ENCODE assay signal across 10 mouse cellular contexts in the genomic region with DNA sequence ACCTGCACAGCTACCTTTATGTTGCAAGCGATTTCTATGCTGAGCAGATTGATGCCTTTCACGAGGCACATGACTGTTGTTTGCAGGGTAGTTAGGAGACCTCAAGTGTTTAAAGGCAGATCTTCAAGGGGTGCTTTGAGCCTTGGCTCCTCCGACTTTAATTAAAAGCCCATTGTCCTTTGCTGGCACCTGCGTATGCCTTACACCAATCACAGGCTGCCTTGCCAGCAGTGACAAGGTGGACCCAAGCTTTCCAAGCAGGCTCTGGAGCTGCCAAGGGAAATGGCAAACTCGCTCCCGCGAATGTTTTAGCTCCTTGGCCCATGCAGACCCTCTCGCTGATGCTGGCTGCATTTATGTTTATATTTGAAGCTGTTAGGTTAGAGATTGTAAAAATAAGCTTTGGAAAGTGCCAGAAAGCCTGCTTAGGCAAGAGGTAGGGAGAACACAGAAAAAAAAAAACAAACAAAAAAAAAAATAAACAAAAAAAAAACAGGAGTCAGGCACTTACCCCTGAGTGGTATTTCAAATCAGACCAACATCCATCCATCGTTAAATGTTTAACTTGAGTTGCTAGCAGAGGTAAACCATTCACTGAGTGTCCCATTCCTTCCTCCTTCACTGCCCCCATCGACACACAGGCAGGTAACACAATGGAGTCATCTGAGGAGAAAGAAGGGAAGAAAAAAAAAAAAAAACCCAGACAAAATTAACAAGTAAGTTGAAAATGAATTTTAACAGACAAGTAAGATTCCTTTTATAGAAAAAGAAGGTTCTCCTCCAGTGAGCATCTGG.
DNase-seq lines count a peak whose midpoint lies in the region; ATAC-seq and TF ChIP-seq lines count a peak whose summit lies in the region.
"Had no signal": no experiment of that assay in that cellular context is flagged by ENCODE, and none has a peak within 500 bp of the region (broad histone marks: within the 10 kb centered on the region; RNA-seq: fewer than 3 reads in every experiment).

No protein-coding gene starts in this region.

- no peaks in the 10 kb centered on the region for H3K9me3 ChIP-seq in forebrain, embryonic 15.5 days
- no peaks in the 10 kb centered on the region for H3K9me3 ChIP-seq in kidney, postnatal 0 days (replicated peaks; ENCODE audit: low read length)
- H3K9me3 ChIP-seq in midbrain, embryonic 11.5 days (ENCODE audit: control insufficient read depth, low read length): no peaks in the 10 kb centered on the region
- H3K9me3 ChIP-seq: liver, embryonic 12.5 days; stomach, embryonic 15.5 days had no signal

- peak overlapping the region; percentile 11; the same call in 1 of the 2 replicates for H3K9ac ChIP-seq in forebrain, embryonic 15.5 days (replicated peaks)
- no peak overlapping the region for H3K9ac ChIP-seq in kidney, postnatal 0 days (ENCODE audit: low read depth, low read length)
- H3K9ac ChIP-seq in midbrain, embryonic 11.5 days (ENCODE audit: low read length): no peak overlapping the region
- H3K9ac ChIP-seq: liver, embryonic 12.5 days; stomach, embryonic 15.5 days had no signal

- H3K36me3 ChIP-seq in forebrain, embryonic 15.5 days: no peaks in the 10 kb centered on the region
- H3K36me3 ChIP-seq in kidney, postnatal 0 days (ENCODE audit: insufficient read depth, low read length): no peaks in the 10 kb centered on the region
- no peaks in the 10 kb centered on the region for H3K36me3 ChIP-seq in midbrain, embryonic 11.5 days (ENCODE audit: control insufficient read depth, insufficient read depth, low read length)
- H3K36me3 ChIP-seq: liver, embryonic 12.5 days; stomach, embryonic 15.5 days had no signal

- 9% methylated on average over 10 of the region's 10 CpGs for whole genome bisulfite sequencing in forebrain, embryonic 15.5 days
- WGBS in kidney, postnatal 0 days: 28% methylated on average over 10 of the region's 10 CpGs
- WGBS in midbrain, embryonic 11.5 days: 30% methylated on average over 10 of the region's 10 CpGs

- DNase-seq in embryo, embryonic 11 days: peak; percentile 31
- DNase-seq in embryo, embryonic 9.5 days (ENCODE audit: extremely low spot score): no peak
- DNase-seq in kidney, postnatal 0 days (ENCODE audit: low spot score): no peak
- peak; percentile 88 for DNase-seq in midbrain, embryonic 11.5 days (ENCODE audit: low spot score, missing footprints)
- no peak for DNase-seq in spleen, adult 18-20 months
- DNase-seq in left cerebral cortex, adult 8-10 months (ENCODE audit: low spot score in 2 of 2): no peak
- DNase-seq in spleen, postnatal 4 days (ENCODE audit: low spot score in 2 of 2): no peak

- peak overlapping the region; percentile 26 for H3K4me2 ChIP-seq in forebrain, embryonic 15.5 days (replicated peaks)
- H3K4me2 ChIP-seq in kidney, postnatal 0 days (ENCODE audit: low read length): no peak overlapping the region
- H3K4me2 ChIP-seq in midbrain, embryonic 11.5 days: no peak overlapping the region
- H3K4me2 ChIP-seq: liver, embryonic 12.5 days had no signal

- TF ChIP-seq CTCF in kidney, postnatal 0 days (IDR thresholded peaks at IDR 0.05; ENCODE audit: low read depth): no peak

- ATAC-seq in forebrain, embryonic 15.5 days (replicated peaks): peak; percentile 61
- ATAC-seq in kidney, postnatal 0 days (replicated peaks; ENCODE audit: low FRiP score, low read depth): no peak
- peak; percentile 54; the same call in 1 of the 2 replicates for ATAC-seq in midbrain, embryonic 11.5 days (ENCODE audit: low FRiP score)
- ATAC-seq: liver, embryonic 12.5 days had no signal

- peaks cover 24% of the 10 kb centered on the region for H3K4me1 ChIP-seq in forebrain, embryonic 15.5 days
- H3K4me1 ChIP-seq in kidney, postnatal 0 days (replicated peaks; ENCODE audit: insufficient read depth, low read length): peaks cover 3% of the 10 kb centered on the region; the same call in 1 of the 2 replicates
- H3K4me1 ChIP-seq in midbrain, embryonic 11.5 days (ENCODE audit: control insufficient read depth, insufficient read depth, low read length): peaks cover 10% of the 10 kb centered on the region; the same call in 1 of the 2 replicates
- H3K4me1 ChIP-seq: liver, embryonic 12.5 days; stomach, embryonic 15.5 days had no signal

- H3K4me3 ChIP-seq in forebrain, embryonic 15.5 days: no peak overlapping the region
- no peak overlapping the region for H3K4me3 ChIP-seq in kidney, postnatal 0 days (replicated peaks; ENCODE audit: low read depth, low read length)
- no peak overlapping the region for H3K4me3 ChIP-seq in midbrain, embryonic 11.5 days (ENCODE audit: low read depth, low read length)
- H3K4me3 ChIP-seq: liver, embryonic 12.5 days; stomach, embryonic 15.5 days had no signal

- H3K27ac ChIP-seq in forebrain, embryonic 15.5 days (replicated peaks): peak overlapping the region; percentile 91
- peak overlapping the region; percentile 74 for H3K27ac ChIP-seq in kidney, postnatal 0 days
- H3K27ac ChIP-seq in midbrain, embryonic 11.5 days (ENCODE audit: low read depth, low read length): peak overlapping the region; percentile 4
- H3K27ac ChIP-seq: liver, embryonic 12.5 days; stomach, embryonic 15.5 days had no signal

- H3K27me3 ChIP-seq in forebrain, embryonic 15.5 days: no peaks in the 10 kb centered on the region
- H3K27me3 ChIP-seq in kidney, postnatal 0 days (ENCODE audit: insufficient read depth, low read length): no peaks in the 10 kb centered on the region
- no peaks in the 10 kb centered on the region for H3K27me3 ChIP-seq in midbrain, embryonic 11.5 days (ENCODE audit: control insufficient read depth, insufficient read depth, low read length)
- H3K27me3 ChIP-seq: liver, embryonic 12.5 days; stomach, embryonic 15.5 days had no signal

Comparison
In these comparisons a context has a peak if more than half of its experiments do, and no peak if none do; other contexts are left out.
1. DNase-seq: peak in embryo, embryonic 11 days (single experiment) and midbrain, embryonic 11.5 days (single experiment); none in embryo, embryonic 9.5 days (single experiment), kidney, postnatal 0 days (single experiment), spleen, adult 18-20 months (0 of 2), left cerebral cortex, adult 8-10 months (0 of 2) and spleen, postnatal 4 days (0 of 2).
2. H3K27ac ChIP-seq: peak in every context shown above with its lines; median percentile 91 in forebrain, embryonic 15.5 days; 74 in kidney, postnatal 0 days; 4 in midbrain, embryonic 11.5 days.